Comparison of ENCODE assay signal across 8 mouse cellular contexts in the genomic region with DNA sequence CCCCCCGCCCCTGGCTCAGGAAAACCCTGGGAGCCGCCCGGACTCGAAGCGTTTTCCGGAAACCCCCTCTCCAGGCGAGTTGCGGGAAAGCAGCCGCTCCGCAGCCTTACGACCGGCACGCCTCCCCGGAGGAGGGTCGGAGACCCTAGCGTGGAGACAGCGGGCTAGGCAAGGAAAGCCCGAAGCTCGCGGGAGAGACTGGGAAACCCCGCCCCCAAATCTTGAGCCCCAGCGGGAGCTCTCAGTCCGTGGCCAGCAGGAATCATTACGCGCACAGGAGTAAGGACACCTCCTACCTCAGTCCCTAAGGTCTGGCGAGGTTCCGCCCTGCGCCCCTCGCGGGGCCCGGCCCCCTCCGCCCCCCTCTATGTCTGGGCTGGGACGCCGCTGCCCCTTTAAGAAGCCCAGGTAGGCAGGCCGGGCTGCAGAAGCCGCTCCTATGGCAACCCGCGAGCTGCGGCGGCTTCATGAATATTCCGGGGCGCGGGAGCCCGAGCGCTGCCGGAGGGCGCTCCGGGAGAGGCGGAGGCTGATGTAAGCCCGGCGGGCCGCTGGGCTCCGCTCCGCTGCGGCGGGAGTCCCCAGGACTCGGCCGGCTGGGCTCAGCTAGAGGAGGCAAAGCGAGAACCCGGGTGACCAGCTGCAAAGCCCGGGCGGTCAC. TPM values are rescaled to one million over a fixed set of nuclear protein-coding genes. Genes with fewer than 3 reads are reported as not detected.
DNase-seq lines count a peak whose midpoint lies in the region; ATAC-seq and TF ChIP-seq lines count a peak whose summit lies in the region.

No protein-coding gene starts in this region.

- POLR2A ChIA-PET in Patski (lab: Charles Lee): interaction anchor here (0.6 kb wide), 1 partner anchor 214 kb away, joined by 4 read pairs; no protein-coding TSS in a partner anchor

- TF ChIP-seq POLR2A in small intestine, adult 2 months (IDR thresholded peaks at IDR 0.05; ENCODE audit: low read depth, low read length): no peak

- peak overlapping the region; percentile 90 for H3K4me3 ChIP-seq in hindbrain, embryonic 16.5 days (ENCODE audit: low read length)
- H3K4me3 ChIP-seq in midbrain, embryonic 10.5 days: peak overlapping the region; percentile 81
- H3K4me3 ChIP-seq in small intestine, adult 2 months (ENCODE audit: low read depth, low read length): peak overlapping the region; percentile 63

- H3K9ac ChIP-seq in hindbrain, embryonic 16.5 days (ENCODE audit: low read depth, low read length): peak overlapping the region; percentile 90

- no peak for DNase-seq in Patski (ENCODE audit: low read depth, low spot score)
- DNase-seq in cerebellum, adult 9-10 months: peak; percentile 18
- DNase-seq in forelimb bud, embryonic 11.5 days (ENCODE audit: low read depth, low spot score): peak; percentile 84
- peak; percentile 62 to 77 for DNase-seq in left cerebral cortex, adult 18-20 months (ENCODE audit: low spot score in 2 of 2)
- DNase-seq in midbrain, embryonic 10.5 days (ENCODE audit: low spot score): peak; percentile 87
- no peak for DNase-seq in spleen, postnatal 14 days (ENCODE audit: low spot score in 2 of 2)

- under 1% methylated on average over 59 of the region's 62 CpGs for WGBS in hindbrain, embryonic 16.5 days
- under 1% methylated on average over 62 of the region's 62 CpGs for WGBS in midbrain, embryonic 10.5 days
- 1% methylated on average over 62 of the region's 62 CpGs for WGBS in small intestine, adult 2 months

- ATAC-seq in Patski: peak; percentile 48
- peak; percentile 93 for ATAC-seq in hindbrain, embryonic 16.5 days

- peak overlapping the region; percentile 89 for H3K4me2 ChIP-seq in hindbrain, embryonic 16.5 days (ENCODE audit: low read length)

- no peak for TF ChIP-seq CTCF in Patski (IDR thresholded peaks at IDR 0.05)
- TF ChIP-seq CTCF in small intestine, adult 2 months (IDR thresholded peaks at IDR 0.05; ENCODE audit: extremely low read depth, insufficient read length, insufficient replicate concordance, low read depth, low read length): no peak

- in situ Hi-C loops in Patski (cut with MboI; ENCODE audit: low pct_unique_long_range_greater_than_20kb): no loop called here

- no peaks in the 10 kb centered on the region for H3K9me3 ChIP-seq in hindbrain, embryonic 16.5 days (ENCODE audit: control insufficient read depth, low read length)
- no peaks in the 10 kb centered on the region for H3K9me3 ChIP-seq in midbrain, embryonic 10.5 days (replicated peaks)

- CTCF ChIA-PET in Patski (lab: Charles Lee): no interaction called here

- H3K27ac ChIP-seq in hindbrain, embryonic 16.5 days (ENCODE audit: low read depth, low read length): peak overlapping the region; percentile 91
- peak overlapping the region; percentile 89 for H3K27ac ChIP-seq in midbrain, embryonic 10.5 days (replicated peaks)
- no peak overlapping the region for H3K27ac ChIP-seq in small intestine, adult 2 months (ENCODE audit: insufficient read depth, low read depth, low read length)

- H3K4me1 ChIP-seq in hindbrain, embryonic 16.5 days (ENCODE audit: control insufficient read depth, insufficient read depth, low read depth, low read length): peaks cover 26% of the 10 kb centered on the region
- H3K4me1 ChIP-seq in midbrain, embryonic 10.5 days: peaks cover 62% of the 10 kb centered on the region
- H3K4me1 ChIP-seq in small intestine, adult 2 months (ENCODE audit: control insufficient read depth, insufficient read depth, insufficient read length, low read length): peaks cover 5% of the 10 kb centered on the region; the same call in 1 of the 2 replicates

- peaks cover 72% of the 10 kb centered on the region for H3K27me3 ChIP-seq in Patski
- H3K27me3 ChIP-seq in hindbrain, embryonic 16.5 days (replicated peaks; ENCODE audit: control insufficient read depth, insufficient read depth, low read length): peaks cover 9% of the 10 kb centered on the region; the same call in 1 of the 2 replicates
- H3K27me3 ChIP-seq in midbrain, embryonic 10.5 days (ENCODE audit: low read depth, poor library complexity, severe bottlenecking): peaks cover 95% of the 10 kb centered on the region
- peaks cover 39% of the 10 kb centered on the region for H3K27me3 ChIP-seq in small intestine, adult 2 months (ENCODE audit: control insufficient read depth, insufficient read depth, low read length)

- H3K36me3 ChIP-seq in hindbrain, embryonic 16.5 days (ENCODE audit: control insufficient read depth, insufficient read depth, low read length): no peaks in the 10 kb centered on the region
- no peaks in the 10 kb centered on the region for H3K36me3 ChIP-seq in midbrain, embryonic 10.5 days
- H3K36me3 ChIP-seq in small intestine, adult 2 months (ENCODE audit: control insufficient read depth, insufficient read depth, low read length): no peaks in the 10 kb centered on the region

RNA-seq across cellular contexts. Expression of a gene that starts 0.7 kb away (rescaled TPM):
- 0.03 TPM for polyA plus RNA-seq in Patski (2021)
- polyA plus RNA-seq in hindbrain, embryonic 16.5 days (2015; fragmentation: Nextera tagmentation; extraction: Ambion mirVana): 2.8 and 3.5 TPM in 2 replicates
- total RNA-seq in left cerebral cortex, adult 18-20 months (2021): 1 to 10 TPM; 5.2 to 6.3 TPM
- polyA plus RNA-seq in midbrain, embryonic 10.5 days (2016; fragmentation: Nextera tagmentation; extraction: Ambion mirVana): 0.42 and 0.65 TPM in 2 replicates
- polyA plus RNA-seq in small intestine, adult 2 months (2012; rRNA removed): 0.79 and 1.2 TPM in 2 replicates

Comparison
In these comparisons a context has a peak if more than half of its experiments do, and no peak if none do; other contexts are left out.
1. DNase-seq: peak in cerebellum, adult 9-10 months (single experiment), forelimb bud, embryonic 11.5 days (single experiment), left cerebral cortex, adult 18-20 months (2 of 2) and midbrain, embryonic 10.5 days (single experiment); none in Patski (single experiment) and spleen, postnatal 14 days (0 of 2).
2. Peak in every context shown above with its lines, with median percentiles within 50 percentile points of each other: H3K4me3 ChIP-seq.